ENCODE assay signal across 9 mouse cellular contexts in genomic region chr6:72222271-72222724, GRCm38 (mm10). TPM values are rescaled to one million over a fixed set of nuclear protein-coding genes. Genes with fewer than 3 reads are reported as not detected.
A peak's percentile ranks its signal among the peaks of the same experiment; 100 is the strongest.
DNase-seq lines count a peak whose midpoint lies in the region; ATAC-seq lines count a peak whose summit lies in the region.
"Had no signal": no experiment of that assay in that cellular context is flagged by ENCODE, and none has a peak within 500 bp of the region (broad histone marks: within the 10 kb centered on the region; RNA-seq: fewer than 3 reads in every experiment).

No protein-coding gene starts in this region.

- peak overlapping the region; percentile 63 for H3K9ac ChIP-seq in heart, embryonic 13.5 days
- 0 out of 2 replicates have a peak overlapping the region, but pooled peaks have one; percentile 12 for H3K9ac ChIP-seq in midbrain, embryonic 12.5 days (replicated peaks)

- H3K36me3 ChIP-seq in heart, embryonic 13.5 days = peaks cover 2% of the 10 kb centered on the region; the same call in 1 of the 2 replicates
- no peaks in the 10 kb centered on the region for H3K36me3 ChIP-seq in hindbrain, embryonic 10.5 days
- no peaks in the 10 kb centered on the region for H3K36me3 ChIP-seq in midbrain, embryonic 12.5 days

- peak overlapping the region; percentile 16 for H3K4me3 ChIP-seq in heart, embryonic 13.5 days
- H3K4me3 ChIP-seq in hindbrain, embryonic 10.5 days = peak overlapping the region; percentile 18
- no peak overlapping the region for H3K4me3 ChIP-seq in midbrain, embryonic 12.5 days
- H3K4me3 ChIP-seq: layer of hippocampus, adult 2 months had no signal

- peaks cover 75% of the 10 kb centered on the region for H3K4me1 ChIP-seq in heart, embryonic 13.5 days
- peaks cover 69% of the 10 kb centered on the region for H3K4me1 ChIP-seq in hindbrain, embryonic 10.5 days (replicated peaks)
- peaks cover 64% of the 10 kb centered on the region for H3K4me1 ChIP-seq in midbrain, embryonic 12.5 days

- intact Hi-C loops in heart, postnatal 10 days (cut with DNase I) = no loop called here

- peak overlapping the region; percentile 59 for H3K4me2 ChIP-seq in heart, embryonic 13.5 days
- H3K4me2 ChIP-seq in midbrain, embryonic 12.5 days (replicated peaks) = peak overlapping the region; percentile 18; the same call in 1 of the 2 replicates

- H3K27me3 ChIP-seq in heart, embryonic 13.5 days (replicated peaks) = no peaks in the 10 kb centered on the region
- H3K27me3 ChIP-seq in hindbrain, embryonic 10.5 days (ENCODE audit: insufficient read depth, poor library complexity, severe bottlenecking) = peaks cover 62% of the 10 kb centered on the region
- peaks cover 64% of the 10 kb centered on the region for H3K27me3 ChIP-seq in midbrain, embryonic 12.5 days

- WGBS in heart, embryonic 13.5 days = 14% methylated on average over 11 of the region's 11 CpGs
- 3% methylated on average over 11 of the region's 11 CpGs for WGBS in hindbrain, embryonic 10.5 days
- 4% methylated on average over 11 of the region's 11 CpGs for WGBS in midbrain, embryonic 12.5 days

- no peak for DNase-seq in heart, postnatal 10 days
- peak; percentile 77 for DNase-seq in embryo, embryonic 10 days (ENCODE audit: low spot score)
- peak; percentile 41 for DNase-seq in hindbrain, embryonic 10.5 days (ENCODE audit: low spot score)
- no peak for DNase-seq in gastrocnemius, adult 8-10 months (ENCODE audit: low spot score in 2 of 2)
- DNase-seq in cerebellum, postnatal 10 days = no peak
- DNase-seq in gastrocnemius, postnatal 4 days (ENCODE audit: low spot score in 2 of 2) = no peak

- no peaks in the 10 kb centered on the region for H3K9me3 ChIP-seq in heart, embryonic 13.5 days
- no peaks in the 10 kb centered on the region for H3K9me3 ChIP-seq in hindbrain, embryonic 10.5 days
- no peaks in the 10 kb centered on the region for H3K9me3 ChIP-seq in midbrain, embryonic 12.5 days

- peak overlapping the region; percentile 62 for H3K27ac ChIP-seq in heart, embryonic 13.5 days (replicated peaks)
- peak overlapping the region; percentile 65 for H3K27ac ChIP-seq in hindbrain, embryonic 10.5 days
- H3K27ac ChIP-seq in midbrain, embryonic 12.5 days (replicated peaks) = no peak overlapping the region
- H3K27ac ChIP-seq: layer of hippocampus, adult 2 months had no signal

- ATAC-seq in heart, embryonic 13.5 days (ENCODE audit: extremely low read depth, insufficient number of reproducible peaks, low FRiP score, low TSS enrichment) = no peak
- ATAC-seq in midbrain, embryonic 12.5 days (ENCODE audit: low FRiP score, low read depth) = peak; percentile 55

RNA-seq across cellular contexts. Expression of gene Atoh8, which starts 13.1 kb away (rescaled TPM):
- polyA plus RNA-seq in heart, embryonic 13.5 days (2015; fragmentation: Nextera tagmentation; extraction: Ambion mirVana) = 13.3 and 13.7 TPM in 2 replicates
- 1 to 10 TPM; 8.6 TPM for total RNA-seq in heart, postnatal 10 days (2021)
- 15.9 and 16.6 TPM in 2 replicates for polyA plus RNA-seq in hindbrain, embryonic 10.5 days (2016; fragmentation: Nextera tagmentation; extraction: Ambion mirVana)
- 6.2 and 8.6 TPM in 2 replicates for polyA plus RNA-seq in midbrain, embryonic 12.5 days (2016; fragmentation: Nextera tagmentation; extraction: Ambion mirVana)
- total RNA-seq in gastrocnemius, adult 8-10 months (2022) = 1 to 10 TPM; 2.5 to 3.6 (median 3.2) TPM
- 10 to 100 TPM in 1 of 2 experiments, 1 to 10 TPM in 1; 8.8 to 10.7 TPM for total RNA-seq in gastrocnemius, postnatal 4 days (2021)

Comparison
In these comparisons a context has a peak if more than half of its experiments do, and no peak if none do; other contexts are left out.
1. DNase-seq: peak in embryo, embryonic 10 days (single experiment) and hindbrain, embryonic 10.5 days (single experiment); none in heart, postnatal 10 days (0 of 2), gastrocnemius, adult 8-10 months (0 of 2), cerebellum, postnatal 10 days (0 of 2) and gastrocnemius, postnatal 4 days (0 of 2).